Mouse (Mus musculus): ENCODE data around the gene Xylt1. TPM values are rescaled to one million over a fixed set of nuclear protein-coding genes. Genes with fewer than 3 reads are reported as not detected.

Xylt1 gene
- 0.99 and 1.1 TPM in 2 replicates for polyA plus RNA-seq (2015; fragmentation: Nextera tagmentation; extraction: Ambion mirVana)

DNA sequence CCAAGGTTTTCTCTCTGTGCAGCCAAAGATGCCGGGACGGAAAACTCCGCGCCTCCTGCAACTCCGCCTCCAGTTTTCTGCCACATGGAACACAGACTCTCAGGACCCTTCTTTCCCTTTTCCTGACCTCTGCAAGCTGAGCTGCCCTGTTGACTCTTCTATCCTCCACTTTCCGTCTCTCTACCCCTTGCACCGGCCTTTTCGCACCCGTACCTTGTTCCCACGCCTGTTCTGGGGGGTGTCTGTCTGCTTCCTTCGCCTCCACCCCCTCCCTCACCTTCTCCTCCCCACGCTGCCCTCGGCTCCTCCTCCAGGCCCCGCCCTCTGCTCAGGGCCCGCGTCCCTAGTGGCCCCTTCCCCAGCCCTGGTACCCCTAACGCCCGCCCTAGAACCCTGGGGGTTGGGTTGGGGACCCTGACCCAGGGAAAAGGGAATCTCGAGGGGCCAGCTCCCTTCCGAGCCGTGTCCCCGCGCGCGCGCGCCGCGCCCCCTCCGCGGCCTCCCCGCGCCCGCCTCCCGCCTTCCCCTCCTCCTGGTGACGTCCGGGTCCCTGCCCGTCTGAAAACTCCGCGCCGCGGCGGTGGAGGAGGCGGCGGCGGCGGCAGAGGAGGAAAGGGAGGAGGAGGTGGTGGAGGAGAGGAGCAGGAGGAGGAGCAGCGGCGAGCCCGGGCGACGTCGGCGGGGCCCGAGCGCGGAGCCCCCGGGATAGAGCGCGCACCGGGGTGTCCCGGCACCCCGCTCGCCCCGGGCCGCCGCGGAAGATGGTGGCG, at the start of gene Xylt1:
Xylt1 (plus strand) TSS at position 562 of the 770 bp plus-strand sequence.
- Histone ChIP-seq H3K27ac (peak within 1 kb of the TSS; percentile 79), H3K9me3 (no peaks in the 10 kb centered on the region), H3K27me3 (replicated peaks) (peaks cover 3% of the 10 kb centered on the region; the same call in 1 of the 2 replicates), H3K9ac (peak within 1 kb of the TSS; percentile 61), H3K4me1 (peaks cover 15% of the 10 kb centered on the region; the same call in 1 of the 2 replicates), H3K4me2 (peak within 1 kb of the TSS; percentile 95), H3K4me3 (replicated peaks) (peak within 1 kb of the TSS; percentile 84), H3K36me3 (no peaks in the 10 kb centered on the region)
- WGBS: 1% methylated on average over 52 of the region's 69 CpGs
- peak; percentile 83 for ATAC-seq (ENCODE audit: insufficient read depth, low FRiP score, low read depth)

DNA sequence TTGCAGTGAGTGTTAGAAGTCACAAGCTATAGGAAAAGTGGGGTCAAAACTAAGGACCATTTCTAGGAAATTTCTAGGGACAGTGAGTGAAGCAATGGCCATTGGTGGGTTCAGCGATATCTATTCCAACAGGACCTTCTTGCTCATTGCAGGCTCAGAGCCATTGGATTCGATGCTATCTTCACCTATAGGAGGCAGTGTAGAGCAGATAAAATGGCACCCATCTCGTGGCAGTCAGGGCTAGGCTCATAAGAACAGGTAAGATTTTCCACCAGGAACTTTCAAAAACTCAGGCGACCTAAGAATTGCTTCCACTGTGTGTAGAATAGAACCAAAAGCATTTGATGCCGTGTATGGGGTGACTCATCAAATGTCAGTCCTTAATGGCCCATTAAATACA, 46.8 kb upstream of the Xylt1 start:
- no peaks in the 10 kb centered on the region for H3K27me3 ChIP-seq (replicated peaks)
- no peak overlapping the region for H3K4me2 ChIP-seq
- H3K9ac ChIP-seq: no peak overlapping the region
- H3K27ac ChIP-seq: no peak overlapping the region
- ATAC-seq (ENCODE audit: insufficient read depth, low FRiP score, low read depth): no peak
- H3K4me1 ChIP-seq: no peaks in the 10 kb centered on the region
- WGBS: 77% methylated on average over 5 of the region's 5 CpGs
- no peaks in the 10 kb centered on the region for H3K36me3 ChIP-seq
- no peak overlapping the region for H3K4me3 ChIP-seq (replicated peaks)
- no peaks in the 10 kb centered on the region for H3K9me3 ChIP-seq

DNA sequence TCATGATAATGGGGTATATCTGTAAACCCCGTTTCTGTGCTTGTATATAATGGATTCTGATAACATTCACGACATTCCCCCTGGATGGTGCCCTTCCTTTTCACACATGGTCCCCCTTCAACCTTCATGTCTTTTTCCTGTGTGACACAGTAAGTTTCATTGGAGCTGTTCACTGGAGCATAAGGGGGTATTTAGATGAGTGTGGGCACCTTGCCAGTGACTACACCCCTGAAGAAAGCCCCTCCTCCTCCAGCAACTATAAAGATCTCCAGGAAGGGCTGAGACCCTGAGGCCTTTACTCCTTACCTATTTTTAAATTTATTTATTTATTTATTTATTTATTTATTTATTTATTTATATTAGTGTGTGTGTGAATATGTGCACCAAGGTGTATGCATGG, 24.5 kb upstream of the Xylt1 start:
- no peak overlapping the region for H3K9ac ChIP-seq
- no peaks in the 10 kb centered on the region for H3K27me3 ChIP-seq (replicated peaks)
- ATAC-seq (ENCODE audit: insufficient read depth, low FRiP score, low read depth): no peak
- H3K4me2 ChIP-seq: no peak overlapping the region
- H3K27ac ChIP-seq: no peak overlapping the region
- no peaks in the 10 kb centered on the region for H3K36me3 ChIP-seq
- H3K4me1 ChIP-seq: no peaks in the 10 kb centered on the region
- WGBS: 88% methylated on average over 2 of the region's 2 CpGs
- no peak overlapping the region for H3K4me3 ChIP-seq (replicated peaks)
- no peaks in the 10 kb centered on the region for H3K9me3 ChIP-seq

DNA sequence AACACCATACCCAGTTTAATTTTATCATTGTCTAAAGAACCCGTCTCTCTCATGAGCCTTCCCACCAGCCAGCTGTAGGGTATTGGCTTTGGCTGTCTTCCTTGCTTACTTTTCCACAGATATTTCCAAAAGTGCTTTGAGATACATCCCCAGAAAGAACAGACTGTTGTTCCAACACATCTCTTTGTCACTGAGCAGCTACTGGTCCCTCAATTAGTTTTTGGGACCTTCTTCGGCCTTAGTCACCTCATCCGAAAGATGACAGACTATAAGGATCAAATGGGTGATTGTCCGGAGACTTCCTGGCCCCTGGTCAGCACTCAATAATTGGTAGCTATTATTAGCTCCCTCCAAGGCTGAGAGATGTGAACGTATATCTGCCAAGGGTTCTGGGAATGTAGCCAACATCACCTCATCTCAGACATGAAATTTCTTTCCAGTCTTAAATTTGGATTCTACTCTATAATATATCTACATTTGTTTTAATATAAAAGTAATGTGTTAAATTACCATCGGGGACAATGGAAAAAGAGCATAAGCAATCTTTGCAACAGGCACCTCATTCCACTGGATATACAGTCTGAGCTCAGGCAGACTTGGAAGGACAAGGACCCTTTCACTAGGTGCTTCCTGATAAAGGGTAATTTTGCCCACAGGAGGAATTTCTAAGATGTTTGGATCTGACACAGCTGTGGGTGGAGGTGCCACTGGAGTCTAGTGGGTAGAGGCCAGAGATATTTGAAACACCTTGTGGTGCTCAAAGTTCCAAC, 23.2 kb upstream of the Xylt1 start:
- no peak overlapping the region; the same call in 1 of the 2 replicates for H3K27ac ChIP-seq
- ATAC-seq (ENCODE audit: insufficient read depth, low FRiP score, low read depth): no peak
- no peaks in the 10 kb centered on the region for H3K9me3 ChIP-seq

DNA sequence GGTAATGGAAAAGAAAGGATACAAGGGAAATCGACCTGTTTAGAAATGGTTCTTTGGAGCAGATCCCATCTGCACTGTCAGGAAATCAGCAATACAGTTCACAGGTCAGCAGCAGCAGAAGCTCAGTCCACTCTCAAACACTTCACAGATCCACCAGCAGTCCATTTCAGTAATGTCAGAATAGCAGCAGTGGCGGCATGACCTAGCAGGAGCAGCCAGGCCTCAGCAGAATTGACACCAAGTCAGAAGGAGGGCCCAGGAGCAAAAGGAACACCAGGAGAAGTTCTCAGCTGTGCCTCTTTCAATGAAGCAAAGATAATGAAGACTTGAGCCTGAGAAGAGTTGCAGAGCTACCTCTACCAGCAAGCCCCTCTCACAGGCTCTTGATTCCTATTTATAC, 19.5 kb upstream of the Xylt1 start:
- Histone ChIP-seq H3K9me3 (no peaks in the 10 kb centered on the region), H3K9ac (no peak overlapping the region), H3K4me1 (no peaks in the 10 kb centered on the region), H3K36me3 (no peaks in the 10 kb centered on the region), H3K4me3 (replicated peaks) (no peak overlapping the region), H3K27ac (no peak overlapping the region), H3K27me3 (replicated peaks) (no peaks in the 10 kb centered on the region), H3K4me2 (no peak overlapping the region)
- WGBS: 92% methylated on average over 2 of the region's 2 CpGs
- ATAC-seq (ENCODE audit: insufficient read depth, low FRiP score, low read depth): no peak

More for the DNA sequence above, 23.2 kb upstream of the Xylt1 start:
- Histone ChIP-seq H3K9ac (no peak overlapping the region), H3K4me1 (no peaks in the 10 kb centered on the region), H3K4me2 (no peak overlapping the region), H3K4me3 (replicated peaks) (no peak overlapping the region), H3K36me3 (no peaks in the 10 kb centered on the region), H3K27me3 (replicated peaks) (no peaks in the 10 kb centered on the region)
- 58% methylated on average over 6 of the region's 6 CpGs for WGBS

DNA sequence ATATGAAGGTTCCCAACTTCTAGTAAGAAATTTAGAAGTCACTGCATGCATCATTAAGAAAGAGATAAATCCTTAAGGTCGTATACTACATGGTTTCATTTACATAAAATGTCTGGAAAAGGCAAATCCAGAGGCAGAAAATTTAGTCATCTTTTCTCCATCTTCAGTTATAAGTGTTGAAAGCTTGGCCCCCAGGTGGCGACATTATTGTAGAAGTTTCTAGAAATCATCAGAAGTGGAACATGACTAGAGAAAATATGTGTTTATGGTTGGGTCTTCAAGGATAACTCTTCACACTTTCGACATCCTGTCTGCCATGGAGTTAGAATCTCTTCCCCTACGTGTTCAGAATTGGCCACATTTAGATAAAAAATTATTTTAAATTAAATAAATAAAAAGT, 18.3 kb upstream of the Xylt1 start:
- Histone ChIP-seq H3K27me3 (replicated peaks) (no peaks in the 10 kb centered on the region), H3K36me3 (no peaks in the 10 kb centered on the region), H3K4me2 (no peak overlapping the region), H3K4me1 (no peaks in the 10 kb centered on the region), H3K9me3 (no peaks in the 10 kb centered on the region), H3K27ac (no peak overlapping the region), H3K9ac (no peak overlapping the region), H3K4me3 (replicated peaks) (no peak overlapping the region)
- 76% methylated on average over 4 of the region's 4 CpGs for WGBS
- no peak for ATAC-seq (ENCODE audit: insufficient read depth, low FRiP score, low read depth)

DNA sequence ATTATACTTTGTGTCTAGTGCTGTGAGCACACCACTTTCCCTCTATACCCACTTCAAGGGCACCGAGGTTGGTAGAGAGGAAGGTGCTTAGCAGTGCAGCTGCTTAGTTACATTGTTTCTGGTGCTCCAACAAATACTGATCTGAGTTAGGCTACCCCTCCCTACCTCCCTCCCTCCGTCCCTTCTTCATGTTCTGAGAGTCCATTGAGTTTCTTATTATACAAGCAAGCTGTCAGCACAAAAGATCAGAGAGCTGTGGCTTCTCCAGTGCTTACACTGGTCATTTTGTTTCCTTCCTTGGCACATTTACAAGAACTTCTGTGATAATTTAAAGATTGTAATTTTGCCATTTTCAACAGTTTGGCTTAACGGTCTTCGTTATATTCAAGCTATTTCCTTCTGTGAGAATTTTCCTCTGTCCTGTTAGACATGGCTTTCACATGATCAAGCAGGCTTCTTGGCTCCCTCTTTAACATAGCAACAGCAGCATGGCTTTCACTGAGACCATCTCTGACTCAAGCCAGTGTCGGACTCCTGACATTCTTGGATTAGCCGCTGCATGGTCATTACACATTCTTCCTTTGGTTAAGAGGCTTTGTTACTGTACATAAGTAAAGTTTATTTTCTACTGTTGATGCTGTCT, 12.0 kb upstream of the Xylt1 start:
- Histone ChIP-seq H3K36me3 (no peaks in the 10 kb centered on the region), H3K9ac (no peak overlapping the region), H3K9me3 (no peaks in the 10 kb centered on the region), H3K27me3 (replicated peaks) (no peaks in the 10 kb centered on the region), H3K27ac (no peak overlapping the region), H3K4me3 (replicated peaks) (no peak overlapping the region), H3K4me1 (no peaks in the 10 kb centered on the region), H3K4me2 (no peak overlapping the region)
- 60% methylated on average over 6 of the region's 6 CpGs for WGBS
- no peak for ATAC-seq (ENCODE audit: insufficient read depth, low FRiP score, low read depth)

DNA sequence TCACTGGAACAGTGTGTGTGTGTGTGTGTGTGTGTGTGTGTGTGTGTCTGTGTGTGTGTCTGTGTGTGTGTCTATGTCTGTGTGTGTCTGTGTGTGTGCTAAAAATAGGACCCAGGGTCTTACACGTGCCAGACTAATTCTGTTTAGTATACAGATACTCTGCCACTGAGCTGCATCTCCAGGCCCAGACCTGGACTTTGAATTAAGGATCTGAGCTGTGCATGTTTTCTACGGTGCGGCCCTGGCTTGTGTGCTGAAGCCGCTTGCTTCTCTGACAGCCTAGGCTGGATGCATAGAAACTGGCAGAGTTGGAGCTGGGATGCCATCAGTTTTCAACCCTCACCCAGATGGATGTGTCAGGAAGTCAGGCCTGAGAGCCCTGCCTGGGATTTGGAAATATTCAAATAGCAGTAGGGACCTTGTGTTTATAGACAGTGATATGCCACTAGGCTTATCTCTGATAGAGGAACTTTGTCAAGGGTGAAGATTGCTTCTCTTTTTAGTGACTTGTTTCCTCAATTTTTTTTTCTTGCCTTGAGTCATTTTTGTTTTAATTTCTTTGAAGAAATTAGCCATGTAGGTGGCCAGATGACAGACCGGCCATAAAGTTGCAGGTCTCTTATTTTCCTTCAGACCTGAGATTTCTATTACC, 11.4 kb upstream of the Xylt1 start:
- WGBS: 71% methylated on average over 5 of the region's 5 CpGs
- Histone ChIP-seq H3K9me3 (no peaks in the 10 kb centered on the region), H3K4me2 (no peak overlapping the region), H3K27me3 (replicated peaks) (no peaks in the 10 kb centered on the region), H3K27ac (no peak overlapping the region), H3K36me3 (no peaks in the 10 kb centered on the region), H3K9ac (no peak overlapping the region), H3K4me1 (no peaks in the 10 kb centered on the region), H3K4me3 (replicated peaks) (no peak overlapping the region)
- no peak for ATAC-seq (ENCODE audit: insufficient read depth, low FRiP score, low read depth)

DNA sequence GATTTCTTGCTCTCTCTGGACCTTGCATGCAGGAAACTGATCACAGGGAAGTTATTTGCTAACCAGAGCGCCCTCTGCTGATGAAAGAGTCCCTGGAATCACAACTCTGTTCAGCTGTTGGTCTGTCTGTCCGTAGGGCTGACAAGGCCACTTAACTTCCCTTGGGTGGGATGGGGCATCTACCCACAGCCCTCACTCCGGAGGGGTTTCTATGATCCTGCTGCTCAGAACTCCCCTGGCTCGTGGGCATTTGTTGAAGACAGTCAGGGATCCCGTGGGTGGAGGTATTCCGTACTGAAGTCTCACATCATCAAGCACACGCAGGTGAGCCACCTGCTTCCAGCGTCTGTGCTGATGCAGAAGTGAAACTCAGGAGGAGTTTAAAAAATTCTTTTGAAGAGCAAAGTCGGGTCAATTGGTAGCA, 4.9 kb upstream of the Xylt1 start:
- H3K27ac ChIP-seq: no peak overlapping the region
- no peak overlapping the region for H3K9ac ChIP-seq
- H3K9me3 ChIP-seq: no peaks in the 10 kb centered on the region
- peaks cover 3% of the 10 kb centered on the region; the same call in 1 of the 2 replicates for H3K27me3 ChIP-seq (replicated peaks)
- WGBS: 32% methylated on average over 9 of the region's 9 CpGs
- H3K4me1 ChIP-seq: 0 out of 2 replicates have a peak, but pooled peaks cover 9% of the 10 kb centered on the region
- ATAC-seq (ENCODE audit: insufficient read depth, low FRiP score, low read depth): no peak
- H3K36me3 ChIP-seq: no peaks in the 10 kb centered on the region
- H3K4me2 ChIP-seq: no peak overlapping the region
- no peak overlapping the region for H3K4me3 ChIP-seq (replicated peaks)

DNA sequence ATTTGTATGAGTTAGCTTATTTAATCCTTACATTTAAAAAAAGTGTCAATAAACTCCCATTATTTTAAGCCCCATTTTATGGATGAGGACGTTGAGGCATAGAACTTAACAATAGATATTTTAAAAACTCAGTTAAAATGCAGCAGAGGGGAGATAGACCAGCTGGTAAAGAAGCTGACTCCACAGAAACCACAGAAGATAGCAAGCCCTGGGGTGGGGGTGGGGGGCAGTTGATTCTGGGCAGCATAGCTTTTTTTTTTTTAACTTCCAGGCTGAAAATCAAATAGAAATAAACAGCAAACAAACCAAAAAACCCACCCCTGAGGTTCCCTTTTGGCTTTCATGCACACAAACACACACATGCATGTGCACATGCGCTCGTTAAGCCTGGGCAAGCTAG, 3.6 kb upstream of the Xylt1 start:
- no peak for ATAC-seq (ENCODE audit: insufficient read depth, low FRiP score, low read depth)
- 75% methylated on average over 3 of the region's 3 CpGs for WGBS
- no peaks in the 10 kb centered on the region for H3K36me3 ChIP-seq
- H3K4me2 ChIP-seq: no peak overlapping the region
- H3K9ac ChIP-seq: no peak overlapping the region
- peaks cover 3% of the 10 kb centered on the region; the same call in 1 of the 2 replicates for H3K27me3 ChIP-seq (replicated peaks)
- H3K27ac ChIP-seq: no peak overlapping the region
- H3K4me3 ChIP-seq (replicated peaks): no peak overlapping the region
- peaks cover 12% of the 10 kb centered on the region; the same call in 1 of the 2 replicates for H3K4me1 ChIP-seq
- H3K9me3 ChIP-seq: no peaks in the 10 kb centered on the region

DNA sequence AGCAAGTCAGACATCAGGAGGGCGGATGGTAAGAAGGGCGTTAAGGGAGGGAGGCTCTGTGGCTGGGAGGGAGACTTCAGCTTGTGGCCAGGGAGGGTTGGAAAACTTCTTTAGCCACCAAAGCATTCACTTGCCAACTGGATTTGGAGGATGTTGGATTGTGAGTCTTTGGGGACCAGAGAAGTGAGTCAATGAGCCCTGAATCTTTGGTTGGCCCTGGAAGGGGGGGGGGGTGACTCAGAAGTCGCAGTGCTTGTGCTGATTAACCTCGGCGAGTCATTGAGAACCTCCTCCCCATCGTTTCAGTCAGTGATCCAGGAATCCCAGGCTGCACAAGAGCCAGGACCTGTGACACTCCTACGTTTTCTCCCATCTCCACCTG, 752 bp upstream of the Xylt1 start:
- Histone ChIP-seq H3K4me1 (peaks cover 15% of the 10 kb centered on the region; the same call in 1 of the 2 replicates), H3K27ac (no peak overlapping the region), H3K4me3 (replicated peaks) (peak overlapping the region; percentile 84), H3K27me3 (replicated peaks) (peaks cover 3% of the 10 kb centered on the region; the same call in 1 of the 2 replicates), H3K9ac (no peak overlapping the region), H3K9me3 (no peaks in the 10 kb centered on the region), H3K36me3 (no peaks in the 10 kb centered on the region), H3K4me2 (peak overlapping the region; percentile 95)
- 8% methylated on average over 7 of the region's 7 CpGs for WGBS
- ATAC-seq (ENCODE audit: insufficient read depth, low FRiP score, low read depth): no peak
